Mouse (Mus musculus) lung, embryonic 14.5 days (tissue): ENCODE measurements around the gene Cyp4a32. TPM values are rescaled to one million over a fixed set of nuclear protein-coding genes. Genes with fewer than 3 reads are reported as not detected.

Experiments
- ATAC-seq: fragments of 200-750 bp; cut with Nextera tagmentation; 2 replicates; pipeline ENCODE4 v1.8.0; 2017; ENCODE audit warnings: mild to moderate bottlenecking, moderate TSS enrichment, moderate library complexity; ENCODE audit not compliant: insufficient read depth
- DNase-seq: peaks from one replicate; pipeline ENCODE4 v3.0.0-alpha.2; 2015
- H3K27ac ChIP-seq: fragments of 300-500 bp; sonication (generic); 2 replicates; pipeline ENCODE4 v1.5.1; 2014; ENCODE audit warnings: low read depth, mild to moderate bottlenecking, moderate library complexity
- H3K27me3 ChIP-seq: fragments of 300-500 bp; sonication (generic); 2 replicates; pipeline ENCODE4 v1.6.1; 2014; ENCODE audit warnings: low read length, control low read depth; ENCODE audit not compliant: insufficient read depth
- H3K36me3 ChIP-seq: fragments of 300-500 bp; sonication (generic); 2 replicates; pipeline ENCODE4 v1.6.1; 2014; ENCODE audit warnings: control low read depth; ENCODE audit not compliant: insufficient read depth
- H3K4me1 ChIP-seq: fragments of 300-500 bp; sonication (generic); 2 replicates; pipeline ENCODE4 v1.6.1; 2014; ENCODE audit warnings: antibody characterized with exemption, control low read depth; ENCODE audit not compliant: insufficient read depth
- H3K4me2 ChIP-seq: fragments of 300-500 bp; sonication (generic); 2 replicates; pipeline ENCODE4 v1.6.1; 2014; ENCODE audit warnings: mild to moderate bottlenecking
- H3K4me3 ChIP-seq: fragments of 300-500 bp; sonication (generic); 2 replicates; pipeline ENCODE4 v1.5.1; 2014; ENCODE audit warnings: low read depth, low read length
- H3K9ac ChIP-seq: fragments of 300-500 bp; sonication (generic); 2 replicates; pipeline ENCODE4 v1.6.1; 2014
- H3K9me3 ChIP-seq: fragments of 300-500 bp; sonication (generic); 2 replicates; pipeline ENCODE4 v1.6.1; 2016; ENCODE audit warnings: low read depth, low read length, control low read depth
- CTCF ChIP-seq: IDR thresholded peaks from 2 replicates; pipeline ENCODE4 v1.5.1; 2016; ENCODE audit warnings: antibody characterized with exemption, low read depth
- WGBS: fragments of 180-500 bp; shearing (Covaris S2); extraction: QIAGEN DNeasy Blood & Tissue Kit; methylation state at CpG from one replicate; pipeline ENCODE4 v1.1.7; 2014; 5-methylcytosine and 5-hydroxymethylcytosine counted together
- polyA plus RNA-seq: library from polyadenylated mRNA; unstranded; fragments of >200 nt; fragmentation: Nextera tagmentation; extraction: Ambion mirVana; gene quantifications from 2 replicates; pipeline ENCODE4 v1.2.1, GENCODE M21; 2014

Gene Cyp4a32
- polyA plus RNA-seq, 1 experiment from 2014 or later: not detected

- H3K27ac ChIP-seq: no peak overlapping the region
- no peaks in the 10 kb centered on the region for H3K4me1 ChIP-seq
- no peaks in the 10 kb centered on the region for H3K36me3 ChIP-seq
- ATAC-seq (peak; percentile 84), DNase-seq (peak; percentile 57)
- TF ChIP-seq CTCF: no peak
- H3K27me3 ChIP-seq: no peaks in the 10 kb centered on the region
- peak overlapping the region; percentile 68 for H3K4me2 ChIP-seq
- H3K9me3 ChIP-seq: no peaks in the 10 kb centered on the region
- WGBS: under 1% methylated on average over 32 of the region's 34 CpGs
- H3K4me3 ChIP-seq: peak overlapping the region; percentile 30
- H3K9ac ChIP-seq: peak overlapping the region; percentile 41
Measured at GRCm38 (mm10) chr4:115657104-115657866, 56.5 kb downstream of the Cyp4a32 start.

- Histone ChIP-seq H3K4me1 (no peaks in the 10 kb centered on the region), H3K4me2 (peak overlapping the region; percentile 68), H3K36me3 (no peaks in the 10 kb centered on the region), H3K9me3 (no peaks in the 10 kb centered on the region), H3K27me3 (no peaks in the 10 kb centered on the region), H3K9ac (no peak overlapping the region), H3K27ac (no peak overlapping the region), H3K4me3 (no peak overlapping the region)
- DNase-seq (no peak), ATAC-seq (no peak)
- no peak for TF ChIP-seq CTCF
Measured at GRCm38 (mm10) chr4:115657867-115658249, 57.1 kb downstream of the Cyp4a32 start.

- H3K27me3 ChIP-seq: no peaks in the 10 kb centered on the region
- no peaks in the 10 kb centered on the region for H3K4me1 ChIP-seq
- no peak for TF ChIP-seq CTCF
- H3K4me3 ChIP-seq: no peak overlapping the region
- DNase-seq (no peak), ATAC-seq (no peak)
- H3K9me3 ChIP-seq: no peaks in the 10 kb centered on the region
- no peak overlapping the region for H3K9ac ChIP-seq
- H3K36me3 ChIP-seq: no peaks in the 10 kb centered on the region
- H3K4me2 ChIP-seq: no peak overlapping the region
- H3K27ac ChIP-seq: no peak overlapping the region
Measured at GRCm38 (mm10) chr4:115659190-115659589, 58.4 kb downstream of the Cyp4a32 start.

Other genes with a start within 250 kb of the Cyp4a32 start
- gene Cyp4a12b, start 189.3 kb upstream of the Cyp4a32 start, polyA plus RNA-seq: not detected in 2 replicates
- not detected in 2 replicates for gene Cyp4a30b, start 148.4 kb upstream of the Cyp4a32 start, polyA plus RNA-seq
- gene Cyp4a14, start 104.8 kb upstream of the Cyp4a32 start, polyA plus RNA-seq: not detected in 2 replicates
- gene Cyp4a10, start 82.7 kb upstream of the Cyp4a32 start, polyA plus RNA-seq: not detected in 2 replicates
- gene Cyp4a31, start 37.3 kb upstream of the Cyp4a32 start, polyA plus RNA-seq: not detected in 2 replicates
- gene Cyp4b1, start 46.8 kb downstream of the Cyp4a32 start, polyA plus RNA-seq: 7.6 and 10.9 TPM in 2 replicates
- gene Efcab14, start 136.8 kb downstream of the Cyp4a32 start, polyA plus RNA-seq: 48.8 and 53.7 TPM in 2 replicates
- gene Tex38, start 180.0 kb downstream of the Cyp4a32 start, polyA plus RNA-seq: not detected in 2 replicates
- gene Atpaf1, start 183.8 kb downstream of the Cyp4a32 start, polyA plus RNA-seq: 55.6 and 61.4 TPM in 2 replicates
- gene Mob3c, start 227.1 kb downstream of the Cyp4a32 start, polyA plus RNA-seq: 9.6 and 11.5 TPM in 2 replicates
- 19.4 and 19.8 TPM in 2 replicates for gene Mknk1, start 238.2 kb downstream of the Cyp4a32 start, polyA plus RNA-seq